Mouse (Mus musculus): ENCODE data around the gene Fgf12.

GRCm38 (mm10) chr16:28700346-28700745 lies 52.5 kb downstream of the Fgf12 start:
- no peak for TF ChIP-seq CTCF (IDR thresholded peaks at IDR 0.05; ENCODE audit: low read depth, low read length)
- no peak for TF ChIP-seq GATA1 (IDR thresholded peaks at IDR 0.05; ENCODE audit: borderline replicate concordance, low read length)
- TF ChIP-seq TAL1 (conservative IDR thresholded peaks at IDR 0.05; ENCODE audit: low read depth, low read length) = no peak
- no peak for TF ChIP-seq POLR2AphosphoS5 (IDR thresholded peaks at IDR 0.05; ENCODE audit: insufficient replicate concordance, low read depth, low read length)

Measured in G1E (cell line).